Mouse (Mus musculus) bone marrow macrophage, adult 2 months (primary cell): Measurements from ENCODE around the gene Cdh13.

Experiments used
- CTCF ChIP-seq: IDR thresholded peaks from 2 replicates; pipeline ENCODE4 v1.5.1; 2012; ENCODE audit warnings: low read depth, mild to moderate bottlenecking, low read length, moderate library complexity
- POLR2A ChIP-seq: IDR thresholded peaks from 2 replicates; pipeline ENCODE4 v1.6.1; 2012; ENCODE audit warnings: mild to moderate bottlenecking, low read depth, low read length, borderline replicate concordance

- TF ChIP-seq CTCF, result no peak; the same call in 1 of the 2 replicates
- no peak for TF ChIP-seq POLR2A
Measured at GRCm38 (mm10) chr8:119358836-119359235, 1075.3 kb downstream of the Cdh13 start.
